14 mouse cellular contexts compared by ENCODE assay signal in genomic region chr17:34251666-34252065, GRCm38 (mm10). TPM values are rescaled to one million over a fixed set of nuclear protein-coding genes. Genes with fewer than 3 reads are reported as not detected.
A peak's percentile ranks its signal among the peaks of the same experiment; 100 is the strongest.
DNase-seq lines count a peak whose midpoint lies in the region; ATAC-seq and TF ChIP-seq lines count a peak whose summit lies in the region.
"Had no signal": no experiment of that assay in that cellular context is flagged by ENCODE, and none has a peak within 500 bp of the region (broad histone marks: within the 10 kb centered on the region; RNA-seq: fewer than 3 reads in every experiment).

No protein-coding gene starts in this region.

- no peaks in the 10 kb centered on the region for H3K9me3 ChIP-seq in lung, embryonic 14.5 days (ENCODE audit: low read depth, low read length)
- H3K9me3 ChIP-seq in midbrain, embryonic 11.5 days (ENCODE audit: control insufficient read depth, low read length): no peaks in the 10 kb centered on the region
- H3K9me3 ChIP-seq: forebrain, embryonic 10.5 days; midbrain, embryonic 10.5 days had no signal

- TF ChIP-seq POLR2A in kidney, adult 2 months (IDR thresholded peaks at IDR 0.05; ENCODE audit: low read depth, low read length): no peak

- no peak overlapping the region for H3K9ac ChIP-seq in lung, embryonic 14.5 days
- H3K9ac ChIP-seq in midbrain, embryonic 11.5 days (ENCODE audit: low read length): no peak overlapping the region

- H3K27ac ChIP-seq in kidney, adult 2 months (ENCODE audit: insufficient read depth, low read depth, low read length): no peak overlapping the region
- H3K27ac ChIP-seq in lung, embryonic 14.5 days (ENCODE audit: low read depth): no peak overlapping the region
- no peak overlapping the region for H3K27ac ChIP-seq in midbrain, embryonic 11.5 days (ENCODE audit: low read depth, low read length)
- H3K27ac ChIP-seq: forebrain, embryonic 10.5 days; midbrain, embryonic 10.5 days had no signal

- WGBS in kidney, adult 2 months: 30% methylated on average over 4 of the region's 4 CpGs
- WGBS in lung, embryonic 14.5 days: 38% methylated on average over 4 of the region's 4 CpGs
- 52% methylated on average over 4 of the region's 4 CpGs for WGBS in midbrain, embryonic 11.5 days

- no peak for ATAC-seq in lung, embryonic 14.5 days (ENCODE audit: insufficient read depth)
- ATAC-seq in midbrain, embryonic 11.5 days (ENCODE audit: low FRiP score): no peak
- ATAC-seq: activated CD4-positive, CD25-positive, alpha-beta regulatory T cell, adult 4 months had no signal

- no peak overlapping the region for H3K4me3 ChIP-seq in kidney, adult 2 months (ENCODE audit: insufficient read depth, low read depth, low read length)
- H3K4me3 ChIP-seq in lung, embryonic 14.5 days (ENCODE audit: low read depth, low read length): no peak overlapping the region
- H3K4me3 ChIP-seq in midbrain, embryonic 11.5 days (ENCODE audit: low read depth, low read length): no peak overlapping the region
- H3K4me3 ChIP-seq: forebrain, embryonic 10.5 days; midbrain, embryonic 10.5 days had no signal

- peak; percentile 35; the same call in 1 of the 2 replicates for TF ChIP-seq CTCF in kidney, adult 2 months (conservative IDR thresholded peaks at IDR 0.05; ENCODE audit: insufficient read depth, insufficient read length, low read depth, low read length)
- peak; percentile 32 for TF ChIP-seq CTCF in lung, embryonic 14.5 days (IDR thresholded peaks at IDR 0.05; ENCODE audit: low read depth)

- peaks cover 1% of the 10 kb centered on the region; the same call in 1 of the 2 replicates for H3K27me3 ChIP-seq in kidney, adult 2 months (replicated peaks; ENCODE audit: control insufficient read depth, insufficient read depth, low read length)
- H3K27me3 ChIP-seq in lung, embryonic 14.5 days (ENCODE audit: insufficient read depth, low read length): no peaks in the 10 kb centered on the region
- no peaks in the 10 kb centered on the region for H3K27me3 ChIP-seq in midbrain, embryonic 11.5 days (ENCODE audit: control insufficient read depth, insufficient read depth, low read length)

- DNase-seq in kidney, adult 2 months: no peak
- no peak for DNase-seq in kidney, adult 8-10 months
- no peak for DNase-seq in lung, embryonic 14.5 days
- DNase-seq in lung, postnatal 4 days: no peak
- peak; percentile 43 for DNase-seq in Muller cell, postnatal 12 days (ENCODE audit: inconsistent ontology term)
- peak; percentile 25 for DNase-seq in retina, embryonic 14.5 days (ENCODE audit: low spot score)
- no peak for DNase-seq in midbrain, embryonic 11.5 days (ENCODE audit: low spot score, missing footprints)
- DNase-seq in layer of hippocampus, postnatal 14 days (ENCODE audit: low spot score in 2 of 2): no peak
- DNase-seq: cerebellum, adult 9-10 months had no signal

- H3K36me3 ChIP-seq in kidney, adult 2 months (ENCODE audit: control insufficient read depth, insufficient read depth, low read length): no peaks in the 10 kb centered on the region
- no peaks in the 10 kb centered on the region for H3K36me3 ChIP-seq in lung, embryonic 14.5 days (ENCODE audit: insufficient read depth)
- H3K36me3 ChIP-seq in midbrain, embryonic 11.5 days (ENCODE audit: control insufficient read depth, insufficient read depth, low read length): no peaks in the 10 kb centered on the region
- H3K36me3 ChIP-seq: forebrain, embryonic 10.5 days; midbrain, embryonic 10.5 days had no signal

- H3K4me1 ChIP-seq in kidney, adult 2 months (ENCODE audit: control insufficient read depth, insufficient read depth, low read length): no peaks in the 10 kb centered on the region
- H3K4me1 ChIP-seq in lung, embryonic 14.5 days (ENCODE audit: insufficient read depth): no peaks in the 10 kb centered on the region
- no peaks in the 10 kb centered on the region for H3K4me1 ChIP-seq in midbrain, embryonic 11.5 days (ENCODE audit: control insufficient read depth, insufficient read depth, low read length)

- H3K4me2 ChIP-seq in lung, embryonic 14.5 days: no peak overlapping the region
- no peak overlapping the region for H3K4me2 ChIP-seq in midbrain, embryonic 11.5 days

RNA-seq across cellular contexts. Expression of gene H2-Ab1, which starts 5.8 kb away (rescaled TPM):
- 419 and 490 TPM in 2 replicates for polyA plus RNA-seq in kidney, adult 2 months (2012; rRNA removed)
- 2.6 and 2.8 TPM in 2 replicates for polyA plus RNA-seq in lung, embryonic 14.5 days (2014; fragmentation: Nextera tagmentation; extraction: Ambion mirVana)
- polyA plus RNA-seq in midbrain, embryonic 11.5 days (2014; fragmentation: Nextera tagmentation; extraction: Ambion mirVana): 4.3 and 4.7 TPM in 2 replicates
- total RNA-seq in layer of hippocampus, postnatal 14 days (2021): 1 to 10 TPM; 2.3 to 2.7 TPM

RNA-seq across cellular contexts. Expression of gene H2-Ob, which starts 13.0 kb away (rescaled TPM):
- polyA plus RNA-seq in kidney, adult 2 months (2012; rRNA removed): 2.3 and 15.1 TPM in 2 replicates
- polyA plus RNA-seq in lung, embryonic 14.5 days (2014; fragmentation: Nextera tagmentation; extraction: Ambion mirVana): not detected in 2 replicates
- not detected in 2 replicates for polyA plus RNA-seq in midbrain, embryonic 11.5 days (2014; fragmentation: Nextera tagmentation; extraction: Ambion mirVana)
- total RNA-seq in layer of hippocampus, postnatal 14 days (2021): under 1 TPM in 1 of 2 experiments, not detected in 1; 0.69 TPM
- polyA plus RNA-seq: embryonic facial prominence, embryonic 11.5 days; forebrain, embryonic 10.5 days; midbrain, embryonic 10.5 days; neural tube, embryonic 11.5 days had no signal

RNA-seq across cellular contexts. Expression of gene H2-Aa, which starts 36.0 kb away (rescaled TPM):
- 192 and 298 TPM in 2 replicates for polyA plus RNA-seq in kidney, adult 2 months (2012; rRNA removed)
- polyA plus RNA-seq in lung, embryonic 14.5 days (2014; fragmentation: Nextera tagmentation; extraction: Ambion mirVana): 2.0 TPM in 2 replicates
- not detected in 2 replicates for polyA plus RNA-seq in midbrain, embryonic 11.5 days (2014; fragmentation: Nextera tagmentation; extraction: Ambion mirVana)
- total RNA-seq in layer of hippocampus, postnatal 14 days (2021): 1 to 10 TPM in 1 of 2 experiments, under 1 TPM in 1; 0.93 to 2.1 TPM
- polyA plus RNA-seq: embryonic facial prominence, embryonic 11.5 days; midbrain, embryonic 10.5 days; neural tube, embryonic 11.5 days had no signal

RNA-seq across cellular contexts. Expression of gene Tap2, which starts 48.3 kb away (rescaled TPM):
- polyA plus RNA-seq in kidney, adult 2 months (2012; rRNA removed): 25.0 and 29.2 TPM in 2 replicates
- 3.0 and 3.7 TPM in 2 replicates for polyA plus RNA-seq in lung, embryonic 14.5 days (2014; fragmentation: Nextera tagmentation; extraction: Ambion mirVana)
- 0.27 and 0.63 TPM in 2 replicates for polyA plus RNA-seq in midbrain, embryonic 11.5 days (2014; fragmentation: Nextera tagmentation; extraction: Ambion mirVana)
- total RNA-seq in layer of hippocampus, postnatal 14 days (2021): 1 to 10 TPM; 5.7 to 5.9 TPM

RNA-seq across cellular contexts. Expression of gene H2-Eb1, which starts 54.0 kb away (rescaled TPM):
- polyA plus RNA-seq in kidney, adult 2 months (2012; rRNA removed): 128 and 174 TPM in 2 replicates
- polyA plus RNA-seq in lung, embryonic 14.5 days (2014; fragmentation: Nextera tagmentation; extraction: Ambion mirVana): 2.2 and 2.3 TPM in 2 replicates
- polyA plus RNA-seq in midbrain, embryonic 11.5 days (2014; fragmentation: Nextera tagmentation; extraction: Ambion mirVana): 1.7 TPM in 2 replicates
- 1 to 10 TPM; 1.8 to 2.1 TPM for total RNA-seq in layer of hippocampus, postnatal 14 days (2021)

Comparison
In these comparisons a context has a peak if more than half of its experiments do, and no peak if none do; other contexts are left out.
1. DNase-seq: peak in Muller cell, postnatal 12 days (single experiment) and retina, embryonic 14.5 days (single experiment); none in kidney, adult 2 months (single experiment), kidney, adult 8-10 months (0 of 2), lung, embryonic 14.5 days (single experiment), lung, postnatal 4 days (0 of 2), midbrain, embryonic 11.5 days (single experiment) and layer of hippocampus, postnatal 14 days (0 of 2).
2. RNA of gene H2-Ab1, which starts 5.8 kb away (polyA plus RNA-seq): 419 to 490 TPM in kidney, adult 2 months; 4.3 to 4.7 TPM in midbrain, embryonic 11.5 days and 2.6 to 2.8 TPM in lung, embryonic 14.5 days; every median in the first group is over 10 times any median in the second.
3. RNA of gene H2-Aa, which starts 36.0 kb away (polyA plus RNA-seq): 192 to 298 TPM in kidney, adult 2 months; 2.0 TPM in lung, embryonic 14.5 days and not detected in midbrain, embryonic 11.5 days; every median in the first group is over 10 times any median in the second.